Mouse (Mus musculus) urinary bladder, postnatal 36 days (tissue): ENCODE measurements around the gene Shisa6.
"Not testable (repeated sequence)": the region's sequence is repeated elsewhere in the genome, so short reads cannot be mapped to it uniquely, and the experiment has no call there.

Experiments used
- DNase-seq, 2 experiments: peaks; one replicate each; pipeline ENCODE4 v3.0.0; 2022; ENCODE audit warnings: low spot score in 2 of 2, mixed read lengths in 1 of 2

The Shisa6 gene

GRCm38 (mm10) chr11:66482501-66482900, 43.3 kb downstream of the Shisa6 start:
- no peak for DNase-seq

- no peak for DNase-seq
Observed at GRCm38 (mm10) chr11:66442631-66443030, 83.1 kb downstream of the Shisa6 start.

GRCm38 (mm10) chr11:66426129-66426528, 99.6 kb downstream of the Shisa6 start:
- no peak for DNase-seq

- DNase-seq, result no peak
Observed at GRCm38 (mm10) chr11:66418216-66418615, 107.5 kb downstream of the Shisa6 start.

- DNase-seq, result not testable (repeated sequence)
Observed at GRCm38 (mm10) chr11:66408721-66409120, 117.0 kb downstream of the Shisa6 start.

GRCm38 (mm10) chr11:66400036-66400435, 125.7 kb downstream of the Shisa6 start:
- no peak for DNase-seq

GRCm38 (mm10) chr11:66387561-66387960, 138.2 kb downstream of the Shisa6 start:
- DNase-seq, result no peak

GRCm38 (mm10) chr11:66371796-66372195, 154.0 kb downstream of the Shisa6 start:
- DNase-seq, result no peak

- DNase-seq, result no peak
Observed at GRCm38 (mm10) chr11:66369764-66370163, 156.0 kb downstream of the Shisa6 start.

DNA sequence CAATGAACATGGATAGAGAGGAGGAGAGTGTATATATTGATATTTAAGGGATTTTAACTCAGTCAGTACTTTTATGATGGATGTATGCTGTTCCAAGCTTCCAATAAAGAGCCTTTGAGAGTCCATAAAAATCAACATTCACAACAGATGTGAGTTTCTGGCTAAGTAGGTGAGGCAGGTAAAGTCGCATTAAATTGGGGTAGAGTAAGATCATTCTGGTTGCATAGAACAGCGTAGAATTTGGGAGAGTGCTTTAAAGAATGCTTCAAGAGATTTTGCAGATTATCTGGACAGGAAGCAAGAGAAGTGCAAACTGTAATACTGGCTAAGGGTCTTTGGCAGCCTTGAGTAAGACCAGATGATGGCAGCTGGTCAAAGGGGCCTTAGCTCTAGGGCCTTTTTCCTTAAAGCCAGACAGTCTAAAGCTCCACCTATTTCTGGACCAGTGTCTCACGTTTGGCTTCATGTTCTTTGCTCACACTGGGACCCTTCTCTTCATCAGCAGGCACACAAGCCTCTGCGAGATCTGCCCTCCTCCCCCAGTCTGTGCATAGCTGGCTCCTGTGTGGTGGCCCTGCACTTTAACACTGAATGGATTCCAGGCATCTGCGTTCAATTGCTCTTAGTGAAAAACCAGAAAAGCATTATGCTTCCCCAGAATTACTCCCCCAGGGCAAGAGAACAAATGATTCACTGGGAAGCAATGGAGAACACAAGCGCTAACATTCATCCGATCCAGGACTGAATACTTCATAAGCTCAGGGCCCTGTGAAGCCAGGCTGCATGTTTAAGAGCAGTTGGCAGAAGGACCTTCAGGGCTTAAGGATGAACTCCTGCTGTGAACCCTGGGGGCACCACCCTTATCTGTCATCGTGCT, 158.7 kb downstream of the Shisa6 start:
- no peak for DNase-seq

GRCm38 (mm10) chr11:66359811-66360210, 166.0 kb downstream of the Shisa6 start:
- DNase-seq, result no peak

GRCm38 (mm10) chr11:66344822-66345221, 180.9 kb downstream of the Shisa6 start:
- no peak for DNase-seq

GRCm38 (mm10) chr11:66336313-66336712, 189.5 kb downstream of the Shisa6 start:
- no peak for DNase-seq

GRCm38 (mm10) chr11:66312764-66313163, 213.0 kb downstream of the Shisa6 start:
- no peak for DNase-seq

DNA sequence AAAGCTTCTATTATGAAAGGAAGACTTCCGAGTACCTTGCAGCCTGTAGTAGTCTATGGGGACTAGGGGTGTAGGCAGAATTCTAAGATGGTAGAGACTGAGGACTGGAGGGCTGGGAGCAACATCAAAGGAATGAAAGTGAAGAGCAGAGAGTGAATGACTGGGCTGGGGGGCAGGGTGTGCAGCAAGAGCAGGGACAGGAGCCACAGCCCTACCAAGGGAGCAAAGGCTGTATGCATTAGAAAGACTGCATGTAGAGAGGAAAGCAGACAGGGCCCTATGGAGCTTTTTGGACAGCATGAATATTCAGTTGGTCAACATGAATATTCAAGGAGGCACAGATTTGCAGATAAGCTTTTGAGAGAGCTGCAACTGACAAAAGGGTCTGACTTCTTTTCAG, 221.4 kb downstream of the Shisa6 start:
- DNase-seq, result no peak

GRCm38 (mm10) chr11:66274707-66275081, 251.1 kb downstream of the Shisa6 start:
- DNase-seq, result no peak

GRCm38 (mm10) chr11:66273904-66274706, 251.7 kb downstream of the Shisa6 start:
- no peak for DNase-seq

- no peak for DNase-seq
Observed at GRCm38 (mm10) chr11:66267029-66267428, 258.7 kb downstream of the Shisa6 start.

DNA sequence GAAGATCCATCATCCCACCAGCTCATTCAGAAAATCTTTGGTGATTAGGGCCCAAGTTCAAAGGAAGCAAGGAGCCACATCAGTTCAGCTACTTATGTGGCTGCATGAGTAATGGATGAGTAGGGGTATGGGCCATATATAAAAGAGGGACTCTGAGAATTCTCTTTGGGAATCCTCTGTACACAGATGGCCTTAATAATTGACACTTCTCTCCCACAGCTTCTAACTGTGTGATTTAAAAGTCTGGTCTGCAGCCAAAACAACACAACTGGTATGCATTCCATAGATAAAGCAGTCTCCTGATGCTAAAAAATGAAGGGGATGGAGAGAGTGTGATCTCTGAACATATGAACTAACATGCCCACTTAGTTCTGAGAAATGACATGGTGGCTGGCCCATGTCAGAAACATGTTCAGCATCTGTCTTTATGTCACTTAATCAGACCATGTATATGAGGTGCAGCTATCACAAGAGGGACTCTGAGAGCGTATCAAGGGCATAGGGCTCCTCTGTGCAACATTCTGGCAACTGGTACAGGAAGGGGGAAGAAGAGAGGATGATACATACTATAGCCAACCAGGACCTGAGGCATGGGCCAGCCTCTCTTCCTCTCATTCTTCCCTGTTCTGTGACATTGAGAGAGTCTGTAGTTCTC, 260.3 kb downstream of the Shisa6 start:
- DNase-seq, result no peak

- DNase-seq, result no peak
Observed at GRCm38 (mm10) chr11:66260205-66260604, 265.6 kb downstream of the Shisa6 start.

DNA sequence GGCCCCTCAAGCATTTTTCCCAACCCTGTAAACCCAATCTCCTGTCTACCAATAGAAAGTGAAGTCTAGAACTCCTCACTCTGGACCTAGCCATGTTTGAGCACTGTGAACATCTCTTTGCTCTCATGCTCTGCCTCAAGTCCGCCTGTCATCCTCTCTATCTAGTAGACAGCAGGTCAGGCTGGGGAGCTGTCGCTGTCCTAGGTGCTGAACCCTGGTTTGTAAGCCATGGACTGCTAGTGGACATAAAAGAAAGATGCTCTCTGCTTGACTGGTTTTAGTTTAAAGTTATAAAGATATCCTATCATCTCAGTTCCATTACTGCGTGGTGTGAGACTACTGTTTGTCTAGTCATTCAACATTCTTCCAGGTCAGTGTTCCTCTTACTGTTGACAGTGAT, 266.9 kb downstream of the Shisa6 start:
- peak in 1 of 2 experiments; percentile 6 for DNase-seq

- no peak for DNase-seq
Observed at GRCm38 (mm10) chr11:66247115-66247514, 278.6 kb downstream of the Shisa6 start.
